Mouse (Mus musculus) liver, embryonic 12.5 days (tissue): ENCODE measurements around the gene Ttc30b. TPM values are rescaled to one million over a fixed set of nuclear protein-coding genes. Genes with fewer than 3 reads are reported as not detected.

Experiments
- ATAC-seq: fragments of 200-750 bp; cut with Nextera tagmentation; 2 replicates; pipeline ENCODE4 v1.8.0; 2017; ENCODE audit warnings: moderate number of reproducible peaks, mild to moderate bottlenecking, moderate library complexity
- H3K27ac ChIP-seq: fragments of 300-500 bp; sonication (generic); 2 replicates; pipeline ENCODE4 v1.5.1; 2016; ENCODE audit warnings: mild to moderate bottlenecking
- H3K27me3 ChIP-seq: fragments of 300-500 bp; sonication (generic); replicated peaks from 2 replicates; pipeline ENCODE4 v1.6.1; 2016; ENCODE audit warnings: mild to moderate bottlenecking, moderate library complexity
- H3K36me3 ChIP-seq: fragments of 300-500 bp; sonication (generic); 2 replicates; pipeline ENCODE4 v1.6.1; 2016; ENCODE audit warnings: mild to moderate bottlenecking, moderate library complexity
- H3K4me1 ChIP-seq: fragments of 300-500 bp; sonication (generic); 2 replicates; pipeline ENCODE4 v1.6.1; 2016
- H3K4me2 ChIP-seq: fragments of 300-500 bp; sonication (generic); 2 replicates; pipeline ENCODE4 v1.6.1; 2016; ENCODE audit warnings: mild to moderate bottlenecking, moderate library complexity
- H3K4me3 ChIP-seq: fragments of 300-500 bp; sonication (generic); 2 replicates; pipeline ENCODE4 v1.5.1; 2016; ENCODE audit warnings: mild to moderate bottlenecking, moderate library complexity
- H3K9ac ChIP-seq: fragments of 300-500 bp; sonication (generic); 2 replicates; pipeline ENCODE4 v1.6.1; 2016; ENCODE audit warnings: mild to moderate bottlenecking, moderate library complexity
- H3K9me3 ChIP-seq: fragments of 300-500 bp; sonication (generic); replicated peaks from 2 replicates; pipeline ENCODE4 v1.6.1; 2016; ENCODE audit warnings: mild to moderate bottlenecking, moderate library complexity
- WGBS: fragments of 180-500 bp; shearing (Covaris S2); methylation state at CpG from one replicate; pipeline ENCODE4 v1.1.7; 2016; ENCODE audit not compliant: insufficient replicate concordance; 5-methylcytosine and 5-hydroxymethylcytosine counted together
- polyA plus RNA-seq: library from polyadenylated mRNA; unstranded; fragments of >200 nt; fragmentation: Nextera tagmentation; extraction: Ambion mirVana; gene quantifications from 2 replicates; pipeline ENCODE4 v1.2.1, GENCODE M21; 2016

Ttc30b gene
- polyA plus RNA-seq, 1 experiment from 2014 or later: 0.81 TPM

DNA sequence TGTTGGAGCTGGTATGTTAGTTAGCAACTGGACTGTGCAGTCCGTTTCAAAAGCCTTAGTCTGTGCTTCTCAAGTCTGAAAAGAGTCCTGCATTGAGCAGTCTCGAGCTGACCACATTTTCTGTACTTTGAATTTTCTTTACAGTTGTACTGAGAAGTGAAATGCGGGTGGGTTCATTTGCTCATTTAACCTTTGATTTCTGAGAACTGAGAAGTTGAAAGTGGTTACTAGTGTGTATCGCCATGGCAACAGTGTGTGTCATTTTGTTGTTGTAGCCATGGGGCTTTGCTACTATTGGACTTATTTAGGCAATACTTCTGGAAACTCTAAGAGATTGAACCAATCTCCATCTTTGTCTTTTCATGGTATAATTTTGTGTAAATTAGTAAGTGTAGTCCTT, 46.4 kb downstream of the Ttc30b start:
- Histone ChIP-seq H3K27ac (no peak overlapping the region), H3K4me1 (no peaks in the 10 kb centered on the region), H3K27me3 (no peaks in the 10 kb centered on the region), H3K9ac (no peak overlapping the region), H3K4me2 (no peak overlapping the region), H3K9me3 (no peaks in the 10 kb centered on the region), H3K36me3 (peaks cover 27% of the 10 kb centered on the region), H3K4me3 (no peak overlapping the region)
- ATAC-seq: no peak
- WGBS: 78% methylated on average over 4 of the region's 4 CpGs

Other genes starting within 250 kb of the Ttc30b start
- gene Nfe2l2, start 233.9 kb downstream of the Ttc30b start, polyA plus RNA-seq: 51.9 and 53.1 TPM in 2 replicates
- 26.7 and 29.7 TPM in 2 replicates for gene Agps, start 106.4 kb downstream of the Ttc30b start, polyA plus RNA-seq
- gene Ttc30a2, start 39.6 kb upstream of the Ttc30b start, polyA plus RNA-seq: 0.28 TPM in 1 of 2 replicates, not detected in the other
- 2.2 and 2.3 TPM in 2 replicates for gene Ttc30a1, start 43.4 kb upstream of the Ttc30b start, polyA plus RNA-seq